Mouse (Mus musculus) hindbrain, embryonic 12.5 days (tissue): ENCODE results near the gene Actn4. TPM values are rescaled to one million over a fixed set of nuclear protein-coding genes. Genes with fewer than 3 reads are reported as not detected.
A peak's percentile ranks its signal among the peaks of the same experiment; 100 is the strongest.

Experiments used
- ATAC-seq: fragments of 200-750 bp; cut with Nextera tagmentation; 2 replicates; pipeline ENCODE4 v1.8.0; 2017; ENCODE audit warnings: moderate TSS enrichment; ENCODE audit not compliant: low FRiP score
- H3K27ac ChIP-seq: fragments of 300-500 bp; sonication (generic); 2 replicates; pipeline ENCODE4 v1.5.1; 2016; ENCODE audit warnings: mild to moderate bottlenecking
- H3K27me3 ChIP-seq: fragments of 300-500 bp; sonication (generic); 2 replicates; pipeline ENCODE4 v1.6.1; 2016; ENCODE audit warnings: mild to moderate bottlenecking
- H3K36me3 ChIP-seq: fragments of 300-500 bp; sonication (generic); 2 replicates; pipeline ENCODE4 v1.6.1; 2016; ENCODE audit warnings: mild to moderate bottlenecking
- H3K4me1 ChIP-seq: fragments of 300-500 bp; sonication (generic); 2 replicates; pipeline ENCODE4 v1.6.1; 2016
- H3K4me2 ChIP-seq: fragments of 300-500 bp; sonication (generic); replicated peaks from 2 replicates; pipeline ENCODE4 v1.6.1; 2016; ENCODE audit warnings: mild to moderate bottlenecking
- H3K4me3 ChIP-seq: fragments of 300-500 bp; sonication (generic); 2 replicates; pipeline ENCODE4 v1.5.1; 2016; ENCODE audit warnings: mild to moderate bottlenecking
- H3K9ac ChIP-seq: fragments of 300-500 bp; sonication (generic); 2 replicates; pipeline ENCODE4 v1.6.1; 2016; ENCODE audit warnings: mild to moderate bottlenecking, moderate library complexity
- H3K9me3 ChIP-seq: fragments of 300-500 bp; sonication (generic); replicated peaks from 2 replicates; pipeline ENCODE4 v1.6.1; 2016; ENCODE audit warnings: mild to moderate bottlenecking
- WGBS: fragments of 180-500 bp; shearing (Covaris S2); methylation state at CpG from one replicate; pipeline ENCODE4 v1.1.7; 2016; 5-methylcytosine and 5-hydroxymethylcytosine counted together
- polyA plus RNA-seq: library from polyadenylated mRNA; unstranded; fragments of >200 nt; fragmentation: Nextera tagmentation; extraction: Ambion mirVana; gene quantifications from 2 replicates; pipeline ENCODE4 v1.2.1, GENCODE M21; 2016

The Actn4 gene
- polyA plus RNA-seq, 1 experiment from 2014 or later: 200 TPM

GRCm38 (mm10) chr7:28943451-28944180 is 18.5 kb downstream of the Actn4 start:
- H3K36me3 ChIP-seq: no peaks in the 10 kb centered on the region; the same call in 1 of the 2 replicates
- peaks cover 59% of the 10 kb centered on the region for H3K4me1 ChIP-seq
- H3K27me3 ChIP-seq: no peaks in the 10 kb centered on the region
- peak overlapping the region; percentile 23; the same call in 1 of the 2 replicates for H3K27ac ChIP-seq
- no peak overlapping the region for H3K4me2 ChIP-seq
- 77% methylated on average over 5 of the region's 5 CpGs for WGBS
- no peak overlapping the region for H3K4me3 ChIP-seq
- no peak for ATAC-seq
- no peaks in the 10 kb centered on the region for H3K9me3 ChIP-seq
- H3K9ac ChIP-seq: no peak overlapping the region

GRCm38 (mm10) chr7:28941542-28941941 is 20.6 kb downstream of the Actn4 start:
- WGBS: 87% methylated on average over 4 of the region's 4 CpGs
- Histone ChIP-seq H3K4me2 (no peak overlapping the region), H3K36me3 (no peaks in the 10 kb centered on the region), H3K4me3 (no peak overlapping the region), H3K9me3 (no peaks in the 10 kb centered on the region), H3K9ac (no peak overlapping the region), H3K27ac (peak overlapping the region; percentile 71), H3K4me1 (peaks cover 60% of the 10 kb centered on the region), H3K27me3 (no peaks in the 10 kb centered on the region)
- ATAC-seq: no peak

GRCm38 (mm10) chr7:28941129-28941528 is 21.0 kb downstream of the Actn4 start:
- Histone ChIP-seq H3K36me3 (no peaks in the 10 kb centered on the region), H3K27me3 (no peaks in the 10 kb centered on the region), H3K27ac (peak overlapping the region; percentile 71; the same call in 1 of the 2 replicates), H3K9me3 (no peaks in the 10 kb centered on the region), H3K9ac (no peak overlapping the region), H3K4me2 (no peak overlapping the region), H3K4me1 (peaks cover 59% of the 10 kb centered on the region), H3K4me3 (no peak overlapping the region)
- ATAC-seq: no peak
- WGBS: 73% methylated on average over 4 of the region's 4 CpGs

- Histone ChIP-seq H3K4me3 (no peak overlapping the region), H3K27me3 (no peaks in the 10 kb centered on the region), H3K36me3 (no peaks in the 10 kb centered on the region), H3K27ac (no peak overlapping the region), H3K4me2 (no peak overlapping the region), H3K4me1 (peaks cover 44% of the 10 kb centered on the region), H3K9me3 (no peaks in the 10 kb centered on the region), H3K9ac (no peak overlapping the region)
- no peak for ATAC-seq
- WGBS: 87% methylated on average over 7 of the region's 7 CpGs
Observed at GRCm38 (mm10) chr7:28939418-28940183, 22.5 kb downstream of the Actn4 start.

GRCm38 (mm10) chr7:28938654-28939053 is 23.5 kb downstream of the Actn4 start:
- H3K9me3 ChIP-seq: no peaks in the 10 kb centered on the region
- H3K27ac ChIP-seq: 0 out of 2 replicates have a peak overlapping the region, but pooled peaks have one; percentile 13
- H3K4me1 ChIP-seq: peaks cover 44% of the 10 kb centered on the region
- no peak overlapping the region for H3K9ac ChIP-seq
- H3K27me3 ChIP-seq: no peaks in the 10 kb centered on the region
- H3K4me2 ChIP-seq: no peak overlapping the region
- 55% methylated on average over 4 of the region's 4 CpGs for WGBS
- ATAC-seq: no peak
- H3K36me3 ChIP-seq: 0 out of 2 replicates have a peak, but pooled peaks cover under 1% of the 10 kb centered on the region
- no peak overlapping the region for H3K4me3 ChIP-seq

GRCm38 (mm10) chr7:28936787-28937186 is 25.4 kb downstream of the Actn4 start:
- Histone ChIP-seq H3K9ac (no peak overlapping the region), H3K27ac (peak overlapping the region; percentile 5; the same call in 1 of the 2 replicates), H3K4me2 (no peak overlapping the region), H3K9me3 (no peaks in the 10 kb centered on the region), H3K4me1 (peaks cover 46% of the 10 kb centered on the region), H3K27me3 (no peaks in the 10 kb centered on the region), H3K36me3 (0 out of 2 replicates have a peak, but pooled peaks cover 3% of the 10 kb centered on the region), H3K4me3 (no peak overlapping the region)
- ATAC-seq: no peak
- 56% methylated on average over 4 of the region's 4 CpGs for WGBS

- Histone ChIP-seq H3K9ac (no peak overlapping the region), H3K9me3 (no peaks in the 10 kb centered on the region), H3K27ac (no peak overlapping the region), H3K4me1 (peaks cover 39% of the 10 kb centered on the region), H3K36me3 (0 out of 2 replicates have a peak, but pooled peaks cover 3% of the 10 kb centered on the region), H3K4me3 (no peak overlapping the region), H3K27me3 (no peaks in the 10 kb centered on the region), H3K4me2 (no peak overlapping the region)
- no peak for ATAC-seq
- 85% methylated on average over 2 of the region's 2 CpGs for WGBS
Observed at GRCm38 (mm10) chr7:28933825-28934224, 28.3 kb downstream of the Actn4 start.

GRCm38 (mm10) chr7:28932421-28933041 is 29.6 kb downstream of the Actn4 start:
- ATAC-seq: no peak
- no peaks in the 10 kb centered on the region for H3K9me3 ChIP-seq
- no peak overlapping the region for H3K4me2 ChIP-seq
- no peaks in the 10 kb centered on the region for H3K27me3 ChIP-seq
- 0 out of 2 replicates have a peak, but pooled peaks cover 3% of the 10 kb centered on the region for H3K36me3 ChIP-seq
- H3K9ac ChIP-seq: no peak overlapping the region; the same call in 1 of the 2 replicates
- 86% methylated on average over 6 of the region's 6 CpGs for WGBS
- no peak overlapping the region for H3K4me3 ChIP-seq
- H3K4me1 ChIP-seq: peaks cover 30% of the 10 kb centered on the region
- H3K27ac ChIP-seq: no peak overlapping the region

GRCm38 (mm10) chr7:28931695-28932039 is 30.5 kb downstream of the Actn4 start:
- no peaks in the 10 kb centered on the region for H3K9me3 ChIP-seq
- H3K9ac ChIP-seq: no peak overlapping the region
- no peak overlapping the region for H3K27ac ChIP-seq
- no peak overlapping the region for H3K4me3 ChIP-seq
- no peak overlapping the region for H3K4me2 ChIP-seq
- H3K27me3 ChIP-seq: no peaks in the 10 kb centered on the region
- H3K36me3 ChIP-seq: 0 out of 2 replicates have a peak, but pooled peaks cover 3% of the 10 kb centered on the region
- H3K4me1 ChIP-seq: peaks cover 22% of the 10 kb centered on the region
- ATAC-seq: no peak
- WGBS: 90% methylated on average over 4 of the region's 4 CpGs

- ATAC-seq: no peak
- WGBS: 96% methylated on average over 7 of the region's 7 CpGs
- H3K27me3 ChIP-seq: no peaks in the 10 kb centered on the region
- H3K27ac ChIP-seq: no peak overlapping the region
- no peak overlapping the region for H3K9ac ChIP-seq
- no peak overlapping the region for H3K4me2 ChIP-seq
- H3K4me1 ChIP-seq: peaks cover 19% of the 10 kb centered on the region
- H3K9me3 ChIP-seq: no peaks in the 10 kb centered on the region
- H3K4me3 ChIP-seq: no peak overlapping the region
- H3K36me3 ChIP-seq: 0 out of 2 replicates have a peak, but pooled peaks cover 3% of the 10 kb centered on the region
Observed at GRCm38 (mm10) chr7:28931032-28931694, 31.0 kb downstream of the Actn4 start.

GRCm38 (mm10) chr7:28930320-28931031 is 31.7 kb downstream of the Actn4 start:
- Histone ChIP-seq H3K4me1 (peaks cover 25% of the 10 kb centered on the region), H3K4me3 (no peak overlapping the region), H3K9me3 (no peaks in the 10 kb centered on the region), H3K9ac (no peak overlapping the region), H3K4me2 (no peak overlapping the region), H3K36me3 (0 out of 2 replicates have a peak, but pooled peaks cover 3% of the 10 kb centered on the region), H3K27ac (peak overlapping the region; percentile 52; the same call in 1 of the 2 replicates), H3K27me3 (no peaks in the 10 kb centered on the region)
- no peak for ATAC-seq
- WGBS: 59% methylated on average over 5 of the region's 5 CpGs
